Mouse (Mus musculus) thymus, adult 2 months (tissue): ENCODE measurements around the gene Zfp459.

Experiments
- CTCF ChIP-seq: fragments of 200-500 bp; IDR thresholded peaks from 2 replicates; pipeline ENCODE4 v1.5.1; 2012; ENCODE audit warnings: mild to moderate bottlenecking, control low read depth, low read length, moderate library complexity, borderline replicate concordance; ENCODE audit not compliant: control insufficient read depth, poor library complexity, insufficient read depth; ENCODE audit errors: extremely low read depth
- POLR2A ChIP-seq: fragments of 200-500 bp; IDR thresholded peaks from 2 replicates; pipeline ENCODE4 v1.6.1; 2012; ENCODE audit warnings: mild to moderate bottlenecking, low read length, control low read depth, moderate library complexity; ENCODE audit not compliant: control insufficient read depth, poor library complexity, insufficient read depth; ENCODE audit errors: extremely low read depth

DNA sequence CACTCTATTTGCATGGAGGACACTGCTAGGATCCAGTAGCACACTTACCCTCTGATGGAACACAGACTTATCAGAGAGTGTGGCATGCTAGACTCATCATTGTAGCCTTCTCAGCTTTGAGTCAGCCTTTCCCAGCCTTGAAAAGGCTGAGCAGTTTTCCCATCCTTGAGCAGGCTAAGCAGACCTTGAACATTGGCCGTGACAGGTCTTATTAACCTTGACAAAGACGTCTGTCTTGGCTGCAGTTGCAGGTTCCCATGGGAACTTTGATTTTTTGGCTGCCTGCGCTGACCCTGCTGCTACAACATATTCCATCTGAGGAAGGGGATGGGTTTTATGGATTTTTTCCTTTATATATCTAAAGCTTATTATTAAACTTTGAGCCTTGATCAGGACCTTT is 6.9 kb upstream of the Zfp459 start:
- TF ChIP-seq CTCF (no peak), POLR2A (no peak)
